Mouse (Mus musculus): Measurements from ENCODE around the gene Gpr156.

The Gpr156 gene

DNA sequence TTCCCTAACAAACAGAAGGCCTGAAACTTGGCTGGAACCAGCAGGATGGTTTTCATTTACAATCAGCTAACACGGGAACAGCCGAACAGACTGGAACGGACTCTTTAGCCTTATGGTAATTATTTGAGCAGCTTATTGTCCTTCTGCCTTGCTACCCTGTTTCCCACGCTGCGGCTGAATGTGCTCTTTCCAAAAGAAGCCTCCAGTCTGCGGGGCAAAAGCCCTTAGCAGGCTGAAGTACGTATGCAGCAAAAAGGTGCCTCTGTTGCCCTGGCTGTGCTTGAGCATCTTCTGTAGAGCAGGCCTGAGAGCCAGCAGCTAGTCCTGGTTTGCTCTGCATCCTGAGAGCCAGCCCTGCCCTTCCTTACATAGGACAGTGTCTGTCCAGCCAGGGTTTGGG is 83.9 kb downstream of the Gpr156 start:
- TF ChIP-seq GATA4 (IDR thresholded peaks at IDR 0.05; ENCODE audit: insufficient replicate concordance, low read length), result no peak

- TF ChIP-seq GATA4 (IDR thresholded peaks at IDR 0.05; ENCODE audit: insufficient replicate concordance, low read length), result no peak
Measured at GRCm38 (mm10) chr16:38001766-38002165, 85.5 kb downstream of the Gpr156 start.

- no peak for TF ChIP-seq GATA4 (IDR thresholded peaks at IDR 0.05; ENCODE audit: insufficient replicate concordance, low read length)
Measured at GRCm38 (mm10) chr16:38002485-38002884, 86.2 kb downstream of the Gpr156 start.

DNA sequence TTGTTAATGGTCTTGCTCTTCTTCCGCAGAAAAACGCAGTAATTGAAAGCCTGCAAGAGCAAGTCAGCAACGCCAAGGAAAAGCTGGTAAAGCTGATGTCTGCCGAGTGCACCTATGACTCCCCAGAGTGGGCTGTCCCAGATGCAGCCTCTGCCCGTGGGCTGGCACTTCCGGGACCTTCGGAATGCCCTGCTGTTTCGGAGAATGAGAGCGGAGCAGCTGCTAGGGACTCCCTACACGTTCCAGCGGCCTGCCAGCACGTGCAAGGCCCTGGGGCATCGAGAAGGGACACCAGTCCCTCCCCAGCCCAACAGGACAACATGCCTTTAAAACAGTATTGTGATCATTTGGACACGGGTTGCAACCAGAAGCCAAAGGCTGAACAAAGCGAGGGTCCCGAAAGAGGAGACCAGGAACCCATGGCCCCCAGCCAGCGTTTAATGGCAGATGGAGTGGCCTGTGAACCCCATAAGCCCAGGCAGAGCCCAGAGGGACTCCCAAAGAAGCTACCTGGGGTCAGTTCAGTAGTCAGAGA is 88.3 kb downstream of the Gpr156 start:
- TF ChIP-seq GATA4 (IDR thresholded peaks at IDR 0.05; ENCODE audit: insufficient replicate concordance, low read length), result no peak

- no peak for TF ChIP-seq GATA4 (IDR thresholded peaks at IDR 0.05; ENCODE audit: insufficient replicate concordance, low read length)
Measured at GRCm38 (mm10) chr16:38005471-38005870, 89.2 kb downstream of the Gpr156 start.

DNA sequence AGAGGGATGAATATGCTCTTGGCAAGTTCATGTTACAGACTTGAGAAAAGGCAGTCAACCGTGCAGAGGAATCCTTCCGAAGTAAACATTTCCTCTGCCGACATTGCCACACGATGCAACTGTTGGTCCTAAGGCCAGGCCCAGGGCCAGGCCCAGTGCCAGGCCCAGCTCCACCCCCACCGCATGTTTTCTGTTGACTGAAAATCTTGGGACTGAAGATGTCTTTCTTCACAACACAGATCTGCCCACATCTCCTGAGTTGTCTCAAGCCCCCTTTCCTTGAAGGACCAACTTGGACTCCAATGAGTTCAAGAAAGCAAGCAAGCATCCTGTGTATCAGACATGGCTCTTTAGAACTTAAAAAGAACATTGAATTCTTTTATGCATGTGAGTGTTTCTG is 92.1 kb downstream of the Gpr156 start:
- TF ChIP-seq GATA4 (IDR thresholded peaks at IDR 0.05; ENCODE audit: insufficient replicate concordance, low read length), result no peak

- no peak for TF ChIP-seq GATA4 (IDR thresholded peaks at IDR 0.05; ENCODE audit: insufficient replicate concordance, low read length)
Measured at GRCm38 (mm10) chr16:38009041-38009825, 92.9 kb downstream of the Gpr156 start.

DNA sequence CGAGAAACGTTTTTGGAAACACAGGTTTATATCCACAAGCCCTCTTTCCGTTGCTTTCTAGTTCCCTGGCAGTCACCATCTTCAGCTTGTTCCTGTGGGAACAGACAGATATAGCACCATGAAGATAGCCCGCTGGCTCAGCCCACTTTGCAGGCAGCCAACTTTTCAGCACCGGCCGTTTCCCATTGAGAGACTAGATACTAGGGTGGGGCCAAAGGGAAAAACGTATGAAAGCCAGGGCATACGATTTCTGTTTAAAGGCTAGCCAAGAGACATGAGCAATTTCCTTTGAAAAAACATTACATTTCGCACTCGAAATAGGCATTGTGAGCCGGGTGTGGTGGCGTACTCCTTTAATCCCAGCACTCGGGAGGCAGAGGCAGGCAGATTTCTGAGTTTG is 95.2 kb downstream of the Gpr156 start:
- TF ChIP-seq GATA4 (IDR thresholded peaks at IDR 0.05; ENCODE audit: insufficient replicate concordance, low read length), result no peak

- TF ChIP-seq GATA4 (IDR thresholded peaks at IDR 0.05; ENCODE audit: insufficient replicate concordance, low read length), result no peak
Measured at GRCm38 (mm10) chr16:38012382-38012781, 96.1 kb downstream of the Gpr156 start.

DNA sequence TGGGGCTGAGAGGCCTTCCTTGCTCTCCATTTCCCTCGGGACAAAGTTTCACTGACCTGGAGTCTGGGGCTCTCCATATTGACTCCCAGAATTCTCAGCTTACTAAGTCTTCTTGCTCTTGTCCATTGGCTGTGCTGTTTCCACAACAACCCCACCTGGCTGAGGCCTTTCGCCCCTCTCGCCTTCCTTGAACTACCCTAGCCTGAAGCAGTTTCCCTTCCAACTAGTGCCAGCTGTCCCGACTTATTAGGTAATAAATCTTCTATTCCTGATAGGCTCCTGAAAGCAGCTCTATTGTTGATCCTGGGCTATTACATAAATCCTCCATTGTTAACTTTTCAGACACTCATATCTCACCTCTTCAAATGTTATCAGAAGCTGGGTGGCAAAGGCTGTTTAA is 96.6 kb downstream of the Gpr156 start:
- no peak for TF ChIP-seq GATA4 (IDR thresholded peaks at IDR 0.05; ENCODE audit: insufficient replicate concordance, low read length)

DNA sequence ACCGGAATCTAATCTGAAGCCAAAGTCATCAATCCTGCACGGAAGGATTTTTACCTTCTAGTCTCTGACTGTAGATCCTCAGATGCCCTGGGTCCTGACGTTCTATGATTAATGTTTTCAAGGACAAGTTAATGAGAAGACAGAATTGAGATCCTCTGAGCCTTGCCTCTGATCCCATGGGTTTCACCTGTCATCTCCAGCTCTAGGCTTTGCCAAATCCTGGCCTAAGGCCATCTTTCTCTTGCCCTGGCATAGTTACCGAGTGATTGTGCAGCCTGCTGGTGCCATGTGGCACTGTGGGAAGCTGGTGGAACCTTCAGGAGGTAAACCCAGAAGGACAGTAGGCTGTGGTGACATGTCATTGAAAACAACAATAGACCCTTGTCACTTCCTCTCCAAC is 98.7 kb downstream of the Gpr156 start:
- no peak for TF ChIP-seq GATA4 (IDR thresholded peaks at IDR 0.05; ENCODE audit: insufficient replicate concordance, low read length)

GRCm38 (mm10) chr16:38016928-38017524 is 100.7 kb downstream of the Gpr156 start:
- no peak for TF ChIP-seq GATA4 (IDR thresholded peaks at IDR 0.05; ENCODE audit: insufficient replicate concordance, low read length)

GRCm38 (mm10) chr16:38017958-38018376 is 101.7 kb downstream of the Gpr156 start:
- TF ChIP-seq GATA4 (IDR thresholded peaks at IDR 0.05; ENCODE audit: insufficient replicate concordance, low read length), result no peak

GRCm38 (mm10) chr16:38032644-38033043 is 116.3 kb downstream of the Gpr156 start:
- TF ChIP-seq GATA4 (IDR thresholded peaks at IDR 0.05; ENCODE audit: insufficient replicate concordance, low read length), result no peak

- TF ChIP-seq GATA4 (IDR thresholded peaks at IDR 0.05; ENCODE audit: insufficient replicate concordance, low read length), result no peak
Measured at GRCm38 (mm10) chr16:38033071-38033470, 116.8 kb downstream of the Gpr156 start.

- TF ChIP-seq GATA4 (IDR thresholded peaks at IDR 0.05; ENCODE audit: insufficient replicate concordance, low read length), result no peak
Measured at GRCm38 (mm10) chr16:38042160-38042559, 125.9 kb downstream of the Gpr156 start.

All from liver, adult (tissue).